Mouse (Mus musculus) intestine, postnatal 0 days (tissue): Measurements from ENCODE around the gene Nfatc4. TPM values are rescaled to one million over a fixed set of nuclear protein-coding genes. Genes with fewer than 3 reads are reported as not detected.

Experiments used
- ATAC-seq: fragments of 200-750 bp; cut with Nextera tagmentation; 2 replicates; pipeline ENCODE4 v1.8.0; 2017; ENCODE audit warnings: mild to moderate bottlenecking, moderate TSS enrichment, moderate library complexity
- H3K27ac ChIP-seq: fragments of 300-500 bp; sonication (generic); 2 replicates; pipeline ENCODE4 v1.5.1; 2014; ENCODE audit warnings: mild to moderate bottlenecking, low read depth, low read length, moderate library complexity
- H3K27me3 ChIP-seq: fragments of 300-500 bp; sonication (generic); replicated peaks from 2 replicates; pipeline ENCODE4 v1.6.1; 2014; ENCODE audit warnings: low read length, mixed read lengths; ENCODE audit not compliant: control insufficient read depth, insufficient read depth
- H3K36me3 ChIP-seq: fragments of 300-500 bp; sonication (generic); 2 replicates; pipeline ENCODE4 v1.6.1; 2014; ENCODE audit warnings: mild to moderate bottlenecking, moderate library complexity; ENCODE audit not compliant: control insufficient read depth, insufficient read depth
- H3K4me1 ChIP-seq: fragments of 300-500 bp; sonication (generic); replicated peaks from 2 replicates; pipeline ENCODE4 v1.6.1; 2014; ENCODE audit warnings: antibody characterized with exemption, low read length, mixed read lengths; ENCODE audit not compliant: control insufficient read depth, insufficient read depth
- H3K4me2 ChIP-seq: fragments of 300-500 bp; sonication (generic); replicated peaks from 2 replicates; pipeline ENCODE4 v1.6.1; 2014; ENCODE audit warnings: low read depth, mild to moderate bottlenecking, moderate library complexity
- H3K4me3 ChIP-seq: fragments of 300-500 bp; sonication (generic); 2 replicates; pipeline ENCODE4 v1.5.1; 2014; ENCODE audit warnings: low read depth, low read length
- H3K9ac ChIP-seq: fragments of 300-500 bp; sonication (generic); 2 replicates; pipeline ENCODE4 v1.6.1; 2014; ENCODE audit warnings: mild to moderate bottlenecking, low read depth, low read length
- H3K9me3 ChIP-seq: fragments of 300-500 bp; sonication (generic); 2 replicates; pipeline ENCODE4 v1.6.1; 2016; ENCODE audit warnings: mixed run types; ENCODE audit not compliant: control insufficient read depth
- CTCF ChIP-seq: sonication (generic); IDR thresholded peaks from 2 replicates; pipeline ENCODE4 v1.5.1; 2016; ENCODE audit warnings: low read depth, mild to moderate bottlenecking, control low read depth, antibody characterized with exemption, moderate library complexity
- WGBS: fragments of 180-500 bp; shearing (Covaris S2); extraction: QIAGEN DNeasy Blood & Tissue Kit; methylation state at CpG from one replicate; pipeline ENCODE4 v1.1.7; 2014; 5-methylcytosine and 5-hydroxymethylcytosine counted together
- polyA plus RNA-seq: library from polyadenylated mRNA; unstranded; fragments of >200 nt; fragmentation: Nextera tagmentation; extraction: Ambion mirVana; gene quantifications from 2 replicates; pipeline ENCODE4 v1.2.1, GENCODE M21; 2015

Gene Nfatc4
- polyA plus RNA-seq, 1 experiment from 2014 or later = 5.9 TPM

DNA sequence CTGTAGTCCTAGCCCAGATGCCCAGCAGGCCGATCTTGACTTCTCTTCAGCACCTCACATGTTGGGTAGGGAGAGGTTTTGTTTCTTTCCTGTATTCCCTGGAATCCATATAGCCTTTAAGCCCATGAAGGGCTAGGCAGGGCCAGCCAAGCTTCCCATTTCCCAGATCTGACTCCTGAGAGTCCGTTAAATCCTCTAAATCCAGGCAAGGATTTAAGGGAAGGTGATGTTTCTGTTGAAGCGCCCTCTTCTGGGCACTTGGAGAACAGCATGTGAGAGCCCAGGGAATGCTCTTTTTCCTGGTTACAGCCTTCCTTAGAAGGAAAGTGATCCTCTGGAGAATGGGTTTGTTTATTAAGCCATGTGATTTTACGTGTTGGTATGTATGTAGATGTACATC lies 44.0 kb downstream of the Nfatc4 start:
- H3K9me3 ChIP-seq = no peaks in the 10 kb centered on the region
- H3K27ac ChIP-seq = no peak overlapping the region
- ATAC-seq = no peak
- H3K4me2 ChIP-seq = no peak overlapping the region
- H3K27me3 ChIP-seq = no peaks in the 10 kb centered on the region
- H3K9ac ChIP-seq = no peak overlapping the region
- H3K4me1 ChIP-seq = no peaks in the 10 kb centered on the region
- no peak overlapping the region for H3K4me3 ChIP-seq
- H3K36me3 ChIP-seq = peaks cover 70% of the 10 kb centered on the region
- peak; percentile 86 for TF ChIP-seq CTCF
- WGBS = 32% methylated on average over 4 of the region's 4 CpGs

DNA sequence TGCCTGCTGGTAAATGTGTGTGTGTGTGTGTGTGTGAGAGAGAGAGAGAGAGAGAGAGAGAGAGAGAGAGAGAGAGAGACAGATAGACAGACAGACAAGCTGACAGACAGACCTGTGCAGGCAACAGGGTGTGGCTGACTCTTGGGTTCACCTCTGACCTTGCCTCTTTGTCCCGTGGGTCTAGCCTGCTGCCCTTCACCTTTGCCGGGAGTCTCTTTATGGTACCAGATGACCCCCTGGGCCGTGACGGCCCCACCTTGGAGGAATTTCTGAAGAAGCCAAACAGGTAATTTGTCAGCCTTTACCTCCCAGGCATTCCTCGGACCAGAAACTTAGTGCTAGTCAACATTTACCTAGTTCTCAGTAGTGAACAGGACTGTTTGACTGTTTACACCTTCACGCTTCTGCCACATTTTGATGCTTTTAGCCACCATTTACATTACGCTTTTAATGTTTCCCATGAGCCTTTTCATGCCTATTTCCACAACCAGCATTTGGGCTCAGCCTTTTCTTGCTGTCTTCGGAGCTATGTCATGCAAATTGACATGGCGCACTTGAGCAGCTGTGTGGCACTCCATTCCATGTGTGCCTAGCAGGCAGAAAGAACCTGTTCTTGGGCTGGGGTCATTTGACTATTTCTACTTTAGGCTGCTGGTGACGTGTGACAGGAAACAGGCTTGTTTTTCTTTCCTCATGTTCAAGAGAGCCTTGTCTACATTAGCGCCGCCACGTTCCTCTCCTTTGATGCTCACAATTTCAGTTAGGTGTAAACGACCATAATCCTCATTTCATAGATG lies 45.5 kb downstream of the Nfatc4 start:
- Histone ChIP-seq H3K27me3 (no peaks in the 10 kb centered on the region), H3K9ac (no peak overlapping the region), H3K36me3 (peaks cover 65% of the 10 kb centered on the region), H3K27ac (no peak overlapping the region), H3K9me3 (no peaks in the 10 kb centered on the region), H3K4me1 (no peaks in the 10 kb centered on the region), H3K4me3 (no peak overlapping the region), H3K4me2 (no peak overlapping the region)
- no peak for ATAC-seq
- 86% methylated on average over 14 of the region's 14 CpGs for WGBS
- TF ChIP-seq CTCF = no peak

DNA sequence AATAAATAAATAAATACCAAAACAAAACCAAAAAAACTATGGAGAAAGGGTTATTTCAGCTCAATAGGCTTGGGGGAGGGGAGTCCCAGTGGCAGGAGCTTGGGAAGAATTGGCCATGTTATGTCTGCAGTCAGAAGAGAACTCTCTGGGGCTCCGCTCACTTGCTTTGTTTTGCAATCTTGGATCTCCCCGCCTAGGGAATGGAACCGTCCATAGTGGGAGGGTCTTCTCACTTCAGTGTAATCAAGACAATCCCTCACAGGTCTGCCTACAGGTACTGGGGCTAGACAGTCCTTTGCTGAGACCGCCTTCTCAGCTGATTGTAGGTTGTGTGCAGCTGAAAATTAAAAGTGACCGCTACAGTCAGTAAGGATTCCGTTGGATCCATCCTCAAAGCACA lies 46.6 kb downstream of the Nfatc4 start:
- Histone ChIP-seq H3K27ac (no peak overlapping the region), H3K4me3 (no peak overlapping the region), H3K9ac (no peak overlapping the region), H3K4me2 (no peak overlapping the region), H3K36me3 (peaks cover 59% of the 10 kb centered on the region), H3K9me3 (no peaks in the 10 kb centered on the region), H3K27me3 (no peaks in the 10 kb centered on the region), H3K4me1 (no peaks in the 10 kb centered on the region)
- WGBS = 90% methylated on average over 6 of the region's 6 CpGs
- no peak for ATAC-seq
- TF ChIP-seq CTCF = no peak

DNA sequence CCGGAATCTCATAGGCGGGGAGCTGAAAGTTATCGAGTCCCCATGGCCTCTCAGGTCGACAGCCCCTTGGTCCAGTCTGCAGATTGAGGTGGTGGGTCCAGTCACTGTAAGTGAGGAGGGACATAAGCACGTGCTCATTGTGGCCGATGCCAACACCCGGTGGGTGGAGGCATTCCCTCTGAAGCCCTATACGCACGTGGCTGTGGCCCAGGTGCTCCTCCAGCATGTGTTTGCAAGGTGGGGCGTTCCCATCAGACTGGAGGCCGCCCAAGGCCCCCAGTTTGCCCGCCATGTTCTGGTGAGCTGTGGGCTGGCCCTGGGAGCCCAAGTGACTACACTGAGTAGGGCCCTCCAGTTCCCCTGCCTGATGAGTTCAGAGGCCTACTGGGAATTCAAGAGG lies 49.1 kb downstream of the Nfatc4 start:
- H3K4me3 ChIP-seq = no peak overlapping the region
- no peaks in the 10 kb centered on the region for H3K27me3 ChIP-seq
- peaks cover 41% of the 10 kb centered on the region for H3K36me3 ChIP-seq
- TF ChIP-seq CTCF = no peak
- H3K4me1 ChIP-seq = no peaks in the 10 kb centered on the region
- no peak overlapping the region for H3K9ac ChIP-seq
- no peaks in the 10 kb centered on the region for H3K9me3 ChIP-seq
- no peak overlapping the region for H3K27ac ChIP-seq
- 84% methylated on average over 12 of the region's 12 CpGs for WGBS
- no peak overlapping the region for H3K4me2 ChIP-seq
- ATAC-seq = no peak

DNA sequence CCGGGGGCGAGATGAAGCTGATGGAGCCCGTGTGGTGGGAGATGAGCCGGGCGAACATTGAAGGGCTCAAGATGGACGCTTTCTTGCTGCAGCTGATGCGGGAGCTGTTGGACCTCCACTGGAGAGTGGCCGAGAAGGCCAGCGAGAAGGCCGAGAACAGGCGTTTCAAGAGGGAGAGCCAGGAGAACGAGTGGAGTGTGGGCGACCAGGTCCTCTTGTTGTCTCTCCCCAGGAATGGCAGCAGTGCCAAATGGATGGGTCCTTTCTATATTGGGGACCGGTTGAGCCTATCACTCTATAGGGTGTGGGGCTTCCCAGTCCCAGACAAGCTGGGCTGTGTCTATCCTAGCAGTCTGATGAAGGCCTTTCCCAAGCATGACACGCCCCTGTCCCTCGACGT lies 49.6 kb downstream of the Nfatc4 start:
- H3K4me1 ChIP-seq = no peaks in the 10 kb centered on the region
- H3K9me3 ChIP-seq = no peaks in the 10 kb centered on the region
- H3K4me3 ChIP-seq = no peak overlapping the region
- H3K4me2 ChIP-seq = no peak overlapping the region
- no peaks in the 10 kb centered on the region for H3K27me3 ChIP-seq
- peaks cover 41% of the 10 kb centered on the region for H3K36me3 ChIP-seq
- H3K9ac ChIP-seq = no peak overlapping the region
- TF ChIP-seq CTCF = no peak
- WGBS = 85% methylated on average over 17 of the region's 17 CpGs
- no peak overlapping the region for H3K27ac ChIP-seq
- no peak for ATAC-seq

DNA sequence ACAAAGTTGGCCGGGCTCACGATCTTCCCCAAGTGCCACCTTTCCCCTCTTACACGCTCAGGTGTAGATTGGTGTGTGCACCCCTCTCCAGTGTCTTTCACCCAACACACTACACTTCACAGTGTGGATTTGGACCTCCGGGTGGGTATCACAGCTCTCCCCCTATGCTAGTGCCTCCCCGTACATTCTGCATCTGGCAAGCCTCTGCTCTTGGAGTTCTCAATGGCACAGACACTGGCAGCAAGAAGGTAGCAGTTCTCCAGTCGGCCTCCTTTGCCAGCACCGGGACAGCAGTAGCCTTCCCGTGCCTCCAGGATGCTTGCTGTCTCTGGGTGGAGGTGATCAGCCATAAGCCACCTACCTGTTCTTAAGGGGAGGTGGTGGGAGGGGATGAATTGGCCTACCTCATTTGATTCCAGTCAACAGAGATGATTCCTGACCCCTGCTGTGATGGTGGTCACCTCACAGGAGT lies 50.3 kb downstream of the Nfatc4 start:
- ATAC-seq = no peak
- no peaks in the 10 kb centered on the region for H3K4me1 ChIP-seq
- H3K4me2 ChIP-seq = peak overlapping the region; percentile 64; the same call in 1 of the 2 replicates
- H3K4me3 ChIP-seq = no peak overlapping the region
- H3K27me3 ChIP-seq = no peaks in the 10 kb centered on the region
- H3K36me3 ChIP-seq = peaks cover 34% of the 10 kb centered on the region
- no peak overlapping the region for H3K9ac ChIP-seq
- no peak for TF ChIP-seq CTCF
- 79% methylated on average over 8 of the region's 8 CpGs for WGBS
- no peaks in the 10 kb centered on the region for H3K9me3 ChIP-seq
- no peak overlapping the region for H3K27ac ChIP-seq
